Mouse (Mus musculus) NIH3T3 (cell line): Measurements from ENCODE around the gene Gm29797.

ENCODE experiments used
- DNase-seq: peaks from one replicate; pipeline ENCODE4 v3.0.0-alpha.2; 2012; ENCODE audit warnings: low read depth

Gene Gm29797

DNA sequence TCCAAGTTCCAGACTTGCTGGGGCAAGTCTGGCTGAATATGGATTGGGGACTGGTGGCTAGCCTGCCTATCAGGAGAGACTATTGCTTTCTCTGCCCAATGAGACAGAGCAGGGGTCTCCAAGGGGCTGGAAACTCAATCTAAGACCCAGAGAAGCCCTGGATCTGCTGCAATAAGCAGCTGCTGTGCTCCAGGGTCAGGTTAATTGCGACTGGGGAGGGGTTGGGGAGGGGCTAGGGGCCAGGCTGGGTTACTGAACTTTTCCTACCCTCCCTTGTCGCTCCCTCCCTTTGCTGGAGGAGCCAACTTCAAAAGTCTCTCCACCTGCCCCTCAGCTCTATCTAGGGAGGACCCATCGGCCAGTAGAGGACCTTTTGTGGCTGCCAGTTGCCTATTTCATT, at the start of gene Gm29797:
Gene Gm29797 (plus strand): TSS at position 301 of the 400 bp plus-strand sequence.
- no peak for DNase-seq

DNA sequence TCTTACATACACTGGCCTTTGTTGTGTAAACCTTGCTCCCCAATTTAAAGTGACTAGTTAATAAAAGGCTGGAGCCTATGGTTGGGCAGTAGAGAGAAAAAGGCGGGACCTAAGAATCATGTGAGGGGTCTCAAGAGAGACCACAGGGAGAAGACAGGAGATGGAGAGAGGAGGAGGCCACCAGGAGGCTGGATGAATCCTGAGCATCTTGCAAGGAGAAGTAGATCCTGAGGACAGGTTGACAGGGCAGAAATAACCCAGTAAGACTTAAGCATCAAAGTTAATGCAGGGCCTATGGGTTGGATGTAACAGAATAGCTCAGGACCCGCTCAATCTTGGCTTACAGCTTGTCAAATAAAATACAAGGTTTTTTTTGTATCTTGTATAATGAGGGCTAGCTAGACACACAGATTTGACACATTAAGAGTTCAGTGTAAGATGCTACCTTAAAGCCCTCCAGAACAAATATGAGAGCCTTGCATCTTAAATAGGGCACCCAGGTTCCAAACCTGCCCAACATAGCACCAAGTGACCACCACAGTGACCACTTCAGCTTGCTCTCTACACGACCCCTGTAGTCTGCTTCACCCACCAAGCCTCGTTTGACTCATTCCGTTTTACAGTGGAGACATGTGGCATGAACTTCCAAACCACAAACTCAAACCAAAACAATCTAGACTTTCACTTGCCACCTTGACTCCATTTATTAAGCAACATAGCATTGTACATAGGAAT, 37.9 kb upstream of the Gm29797 start:
- DNase-seq, result no peak

DNA sequence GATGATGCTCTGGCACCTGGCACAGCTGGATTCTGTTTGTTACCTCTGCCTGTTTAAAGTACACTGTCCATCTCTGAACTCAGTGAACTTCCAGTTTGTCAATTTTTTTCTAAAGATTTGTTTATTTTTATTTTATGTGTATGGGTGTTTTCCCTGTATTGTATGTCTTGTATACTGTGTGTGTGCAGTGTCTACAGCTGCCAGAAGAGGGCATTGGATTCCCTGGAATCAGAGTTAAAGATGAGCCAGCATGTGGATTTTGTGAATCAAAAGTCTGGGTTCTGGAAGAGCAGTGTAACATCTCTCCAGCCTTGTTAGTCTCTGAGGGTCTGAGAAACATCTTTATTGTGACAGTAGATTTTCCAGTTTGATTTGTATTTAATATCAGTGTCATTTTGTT, 33.4 kb upstream of the Gm29797 start:
- DNase-seq, result peak; percentile 50

DNA sequence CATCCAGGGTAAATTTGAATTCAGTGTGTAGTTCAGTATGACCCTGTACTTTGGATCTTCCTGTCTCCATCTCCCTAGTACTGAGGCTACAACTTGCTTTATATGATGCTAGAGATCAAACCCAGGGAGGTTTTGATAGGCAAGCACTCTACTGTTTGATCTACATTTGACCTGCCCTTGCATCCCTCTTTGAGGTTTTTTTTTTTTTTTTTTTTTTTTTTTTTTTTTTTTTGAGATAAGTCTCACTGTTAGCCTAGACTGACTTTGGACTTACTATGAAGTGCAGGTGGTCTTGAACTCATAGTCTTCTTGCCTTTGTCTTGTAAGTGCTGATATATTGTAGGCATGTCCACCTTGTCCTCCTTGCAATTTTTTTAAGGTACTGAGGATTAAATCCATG, 28.4 kb upstream of the Gm29797 start:
- no peak for DNase-seq

DNA sequence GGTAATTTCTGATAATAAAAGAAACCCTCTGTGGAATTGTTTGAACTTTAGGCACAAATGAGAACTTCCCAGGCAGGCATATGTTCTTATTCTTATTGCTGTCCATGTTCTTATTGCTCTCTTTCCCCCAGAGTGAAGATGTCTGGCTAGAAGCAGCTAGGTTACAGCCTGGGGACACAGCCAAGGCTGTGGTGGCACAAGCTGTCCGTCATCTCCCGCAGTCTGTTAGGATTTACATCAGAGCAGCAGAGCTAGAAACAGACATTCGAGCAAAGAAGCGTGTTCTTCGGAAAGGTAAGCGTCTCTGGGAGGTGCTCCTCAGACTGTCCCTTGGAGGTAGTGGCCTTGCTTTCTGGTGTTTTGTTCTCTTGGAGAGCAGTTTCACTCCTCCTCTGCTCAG, 24.2 kb upstream of the Gm29797 start:
- no peak for DNase-seq

DNA sequence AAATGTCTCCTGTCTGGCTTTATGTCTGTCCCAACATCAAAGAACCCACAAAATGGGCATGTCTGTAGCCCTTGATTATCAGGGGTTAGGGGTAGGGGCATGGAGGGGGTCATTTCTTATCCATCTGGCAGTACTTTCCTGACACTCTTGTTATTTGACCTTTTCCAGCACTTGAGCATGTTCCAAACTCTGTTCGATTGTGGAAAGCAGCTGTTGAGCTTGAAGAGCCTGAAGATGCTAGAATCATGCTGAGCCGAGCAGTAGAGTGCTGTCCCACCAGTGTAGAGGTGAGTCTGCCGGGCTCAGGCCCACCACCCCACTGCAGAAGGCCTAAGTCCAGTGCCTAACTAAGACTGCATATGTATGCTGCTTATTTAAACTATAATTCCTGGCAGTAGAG, 21.0 kb upstream of the Gm29797 start:
- no peak for DNase-seq

DNA sequence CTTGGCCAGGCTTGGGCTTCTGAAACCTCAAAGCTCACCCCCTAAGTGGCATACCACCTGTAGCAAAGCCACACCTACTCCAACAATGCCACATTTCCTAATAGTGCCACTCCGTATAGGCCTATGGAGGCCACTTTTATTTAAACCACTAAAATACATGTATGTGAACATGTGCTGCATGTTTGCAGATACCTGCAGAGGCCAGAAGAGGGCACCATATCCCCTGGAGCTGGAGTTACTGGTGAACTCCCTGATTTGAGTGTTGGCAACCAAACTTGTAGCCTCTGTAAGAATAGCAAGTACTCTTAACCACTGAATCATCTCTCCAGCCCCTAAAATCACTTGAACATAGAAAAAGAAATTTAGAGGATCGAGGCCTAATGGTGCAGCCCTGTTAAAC, 12.5 kb upstream of the Gm29797 start:
- DNase-seq, result peak; percentile 79

GRCm38 (mm10) chr2:181645666-181646065, 11.2 kb upstream of the Gm29797 start:
- no peak for DNase-seq

- DNase-seq, result no peak
Measured at GRCm38 (mm10) chr2:181646626-181647472, 10.0 kb upstream of the Gm29797 start.

DNA sequence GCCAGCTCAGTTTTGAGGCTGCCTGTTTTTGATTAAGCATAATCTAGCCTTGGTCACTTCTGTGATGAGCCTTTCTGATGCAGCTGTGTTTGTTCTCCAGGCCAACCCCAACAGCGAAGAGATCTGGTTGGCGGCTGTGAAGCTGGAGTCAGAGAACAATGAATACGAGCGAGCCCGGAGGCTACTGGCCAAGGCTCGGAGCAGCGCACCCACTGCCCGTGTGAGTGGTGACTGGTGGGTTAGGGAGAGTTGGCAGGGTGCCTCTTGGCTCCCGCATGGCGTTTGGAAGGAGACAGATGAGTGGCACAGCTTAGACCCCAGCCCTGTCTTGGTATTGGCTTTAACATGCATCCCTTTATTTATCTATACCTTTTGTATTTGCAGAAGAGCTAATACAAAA, 7.9 kb upstream of the Gm29797 start:
- no peak for DNase-seq

GRCm38 (mm10) chr2:181653065-181653464, 3.8 kb upstream of the Gm29797 start:
- DNase-seq, result no peak

DNA sequence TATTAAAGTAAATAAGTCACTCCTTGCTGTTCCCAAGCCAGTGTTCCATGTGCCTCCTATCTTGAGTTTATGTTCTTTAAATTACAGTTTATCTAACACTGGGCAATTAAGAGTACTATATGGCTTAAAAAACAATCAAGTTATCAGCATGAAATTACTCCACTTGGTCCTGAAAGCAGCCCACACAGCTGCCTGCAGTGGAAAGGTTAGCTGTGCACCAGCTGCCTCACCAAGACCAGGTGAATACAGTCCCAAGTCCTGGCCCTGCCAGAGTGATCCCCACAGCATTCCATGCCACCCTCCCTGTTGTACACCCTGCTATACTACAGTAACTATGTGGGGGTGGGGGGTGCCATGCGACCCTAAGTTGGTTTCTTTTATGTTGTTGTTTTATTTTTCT, 3.3 kb upstream of the Gm29797 start:
- DNase-seq, result no peak

GRCm38 (mm10) chr2:181657441-181657840, 607 bp downstream of the Gm29797 start:
- no peak for DNase-seq

DNA sequence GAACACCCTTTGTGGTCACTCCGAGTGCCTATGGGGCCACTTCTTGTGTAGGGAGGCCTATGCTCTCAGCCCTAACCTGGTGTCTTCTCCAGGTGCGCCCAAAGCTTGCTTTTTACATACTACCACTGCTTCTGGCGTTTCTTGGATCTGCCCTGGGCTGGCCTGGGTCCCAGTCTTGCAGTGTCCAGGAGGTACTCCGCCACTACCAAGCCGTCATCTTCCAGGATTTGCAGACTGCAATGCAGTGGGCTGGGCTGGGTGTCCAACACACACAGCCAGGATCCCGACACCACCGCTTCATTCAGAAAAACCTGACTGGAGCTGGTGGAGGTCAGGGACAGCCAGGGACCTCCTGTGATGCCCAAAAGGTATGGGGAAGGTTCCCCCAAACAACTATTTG, 1.7 kb downstream of the Gm29797 start:
- DNase-seq, result no peak

GRCm38 (mm10) chr2:181658930-181659555, 2.2 kb downstream of the Gm29797 start:
- DNase-seq, result peak; percentile 60

GRCm38 (mm10) chr2:181659609-181660055, 2.8 kb downstream of the Gm29797 start:
- peak; percentile 74 for DNase-seq

DNA sequence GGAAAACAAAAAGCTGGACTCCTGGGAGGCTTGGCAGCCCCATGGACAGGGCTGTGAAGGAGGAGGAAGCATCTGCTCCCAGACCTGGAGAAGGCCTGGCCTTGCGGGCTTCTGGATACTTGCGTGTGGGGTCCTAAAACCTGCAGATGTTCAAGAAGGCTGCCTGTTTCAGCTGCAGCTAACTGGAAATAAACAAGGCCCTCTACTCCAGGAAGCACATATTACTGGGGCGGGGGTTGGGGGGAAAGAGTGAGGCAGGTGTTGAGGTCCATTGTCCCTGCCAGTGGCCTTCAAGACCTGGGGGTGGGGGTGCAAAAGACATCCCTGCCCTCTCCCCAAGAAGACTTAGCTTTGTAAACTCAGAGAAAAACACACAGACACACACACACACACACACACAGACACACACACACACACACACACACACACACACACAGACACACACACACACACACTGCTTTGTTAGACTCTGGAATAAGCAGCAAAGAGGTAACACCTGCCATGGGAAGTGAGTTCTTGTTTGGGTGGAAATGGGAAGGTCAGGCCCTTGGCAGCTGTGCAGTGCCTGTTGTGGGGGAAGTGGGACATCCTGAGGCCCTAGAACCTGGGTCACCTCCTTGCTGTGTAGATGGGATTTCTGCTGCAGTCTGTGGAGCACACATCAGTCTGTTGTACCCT, 5.9 kb downstream of the Gm29797 start:
- DNase-seq, result no peak

DNA sequence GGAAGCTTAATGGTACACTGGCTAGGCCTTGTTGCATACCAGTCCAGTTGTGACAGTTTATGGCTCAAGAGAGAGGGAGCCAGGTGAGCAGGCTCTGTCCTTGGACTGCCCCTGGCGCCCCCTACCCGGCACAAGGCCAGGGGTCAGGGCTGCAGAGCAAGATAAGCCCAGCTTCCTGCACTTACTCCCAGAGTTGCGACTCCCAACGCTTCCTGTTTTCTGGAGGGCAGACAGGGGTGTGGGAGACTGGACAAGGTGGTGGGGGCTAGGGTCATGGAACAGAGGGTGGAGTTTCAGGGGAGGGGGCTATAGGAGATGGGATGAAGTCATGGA, 6.4 kb downstream of the Gm29797 start:
- no peak for DNase-seq

- DNase-seq, result no peak
Measured at GRCm38 (mm10) chr2:181670285-181670912, 13.6 kb downstream of the Gm29797 start.

DNA sequence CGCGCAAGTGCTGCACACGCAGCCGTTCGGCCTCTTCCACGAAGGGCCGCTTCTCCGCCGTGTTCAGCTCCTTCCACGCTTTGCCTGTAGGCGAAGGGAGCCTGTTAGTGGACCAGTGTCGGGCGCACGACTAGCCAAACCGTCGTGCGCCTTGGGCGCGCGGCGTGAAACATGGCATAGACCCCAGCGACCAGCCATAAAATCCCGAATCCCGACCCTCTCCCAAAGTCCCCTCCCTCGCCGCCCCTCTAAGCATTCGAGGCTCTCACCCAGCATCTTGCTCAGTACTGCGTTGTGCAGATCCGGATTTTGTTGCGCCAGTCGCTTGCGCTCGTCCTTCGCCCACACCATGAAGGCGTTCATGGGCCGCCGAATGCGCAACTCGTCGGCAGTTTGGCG, 14.1 kb downstream of the Gm29797 start:
- no peak for DNase-seq

DNA sequence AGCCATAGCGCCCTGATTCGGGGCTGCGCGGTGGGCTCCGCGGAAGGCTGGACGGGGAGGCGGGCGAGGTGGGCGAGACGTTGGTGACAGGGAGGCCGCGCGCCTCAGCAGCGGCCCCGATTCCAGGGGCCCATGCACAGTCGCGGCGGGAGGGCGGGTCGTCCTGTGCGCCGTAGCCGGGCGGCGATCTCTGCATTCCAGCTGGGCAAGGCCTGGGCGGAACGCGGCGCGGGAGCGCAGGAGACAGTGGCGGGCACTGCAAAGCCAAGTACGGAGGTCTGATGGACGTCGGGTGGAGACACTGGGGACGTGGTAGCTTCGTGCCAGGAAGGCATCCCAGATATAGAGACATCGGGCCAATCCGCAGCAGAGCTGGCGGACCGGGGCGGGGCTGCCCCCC, 14.5 kb downstream of the Gm29797 start, which contains the start of gene Sox18:
Gene Sox18 (minus strand): TSS at position 315 of the 400 bp plus-strand sequence.
- DNase-seq, result no peak

DNA sequence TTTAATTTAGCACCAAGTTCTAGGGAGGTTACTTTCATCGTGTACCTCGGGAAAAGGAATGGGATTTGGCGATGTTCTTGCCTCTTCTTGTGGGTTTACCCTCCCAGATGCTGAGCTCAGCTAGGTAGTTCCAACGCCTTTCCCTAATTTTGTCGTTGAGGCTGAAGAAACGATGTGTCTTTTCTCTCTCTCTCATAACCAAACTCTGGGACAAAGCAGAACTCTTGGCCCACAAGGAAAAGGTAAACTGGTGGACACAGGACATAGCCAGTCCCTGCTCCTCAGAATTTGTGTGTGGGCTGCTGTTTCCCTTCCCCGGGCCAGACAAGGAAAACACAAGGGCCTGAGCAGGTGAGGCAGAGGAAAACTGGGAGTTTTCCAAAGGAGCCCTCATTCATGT, 15.2 kb downstream of the Gm29797 start:
- DNase-seq, result no peak
